Mouse (Mus musculus) intestine, embryonic 14.5 days (tissue): ENCODE data around the gene Avpr1b. TPM values are rescaled to one million over a fixed set of nuclear protein-coding genes. Genes with fewer than 3 reads are reported as not detected.
"Not testable (repeated sequence)": the region's sequence is repeated elsewhere in the genome, so short reads cannot be mapped to it uniquely, and the experiment has no call there.

ENCODE experiments used
- ATAC-seq: fragments of 200-750 bp; cut with Nextera tagmentation; replicated peaks from 2 replicates; pipeline ENCODE4 v1.8.0; 2017; ENCODE audit warnings: low read depth, moderate number of reproducible peaks, moderate TSS enrichment, moderate library complexity; ENCODE audit not compliant: low FRiP score, low TSS enrichment
- DNase-seq: peaks from one replicate; pipeline ENCODE4 v3.0.0-alpha.2; 2018; ENCODE audit warnings: low spot score
- H3K27ac ChIP-seq: fragments of 300-500 bp; sonication (generic); 2 replicates; pipeline ENCODE4 v1.5.1; 2014; ENCODE audit warnings: low read depth, mild to moderate bottlenecking, control low read depth
- H3K27me3 ChIP-seq: fragments of 300-500 bp; sonication (generic); replicated peaks from 2 replicates; pipeline ENCODE4 v1.6.1; 2014; ENCODE audit warnings: low read length, control low read depth; ENCODE audit not compliant: control insufficient read depth, insufficient read depth
- H3K36me3 ChIP-seq: fragments of 300-500 bp; sonication (generic); 2 replicates; pipeline ENCODE4 v1.6.1; 2014; ENCODE audit warnings: low read length, control low read depth; ENCODE audit not compliant: control insufficient read depth, insufficient read depth
- H3K4me1 ChIP-seq: fragments of 300-500 bp; sonication (generic); replicated peaks from 2 replicates; pipeline ENCODE4 v1.6.1; 2014; ENCODE audit warnings: low read length, control low read depth, mixed read lengths; ENCODE audit not compliant: control insufficient read depth, insufficient read depth
- H3K4me2 ChIP-seq: fragments of 300-500 bp; sonication (generic); 2 replicates; pipeline ENCODE4 v1.6.1; 2014; ENCODE audit warnings: low read length
- H3K4me3 ChIP-seq: fragments of 300-500 bp; sonication (generic); 2 replicates; pipeline ENCODE4 v1.5.1; 2014; ENCODE audit warnings: low read depth, low read length, control low read depth, mixed read lengths
- H3K9ac ChIP-seq: fragments of 300-500 bp; sonication (generic); 2 replicates; pipeline ENCODE4 v1.6.1; 2014; ENCODE audit warnings: mild to moderate bottlenecking, low read length
- H3K9me3 ChIP-seq: fragments of 300-500 bp; sonication (generic); 2 replicates; pipeline ENCODE4 v1.6.1; 2016; ENCODE audit warnings: low read length, control low read depth; ENCODE audit not compliant: control insufficient read depth
- WGBS: fragments of 180-500 bp; shearing (Covaris S2); extraction: QIAGEN DNeasy Blood & Tissue Kit; methylation state at CpG from one replicate; pipeline ENCODE4 v1.1.7; 2014; 5-methylcytosine and 5-hydroxymethylcytosine counted together
- polyA plus RNA-seq: library from polyadenylated mRNA; unstranded; fragments of >200 nt; fragmentation: Nextera tagmentation; extraction: Ambion mirVana; gene quantifications from 2 replicates; pipeline ENCODE4 v1.2.1, GENCODE M21; 2014

Gene Avpr1b
- polyA plus RNA-seq, 1 experiment from 2014 or later: not detected

DNA sequence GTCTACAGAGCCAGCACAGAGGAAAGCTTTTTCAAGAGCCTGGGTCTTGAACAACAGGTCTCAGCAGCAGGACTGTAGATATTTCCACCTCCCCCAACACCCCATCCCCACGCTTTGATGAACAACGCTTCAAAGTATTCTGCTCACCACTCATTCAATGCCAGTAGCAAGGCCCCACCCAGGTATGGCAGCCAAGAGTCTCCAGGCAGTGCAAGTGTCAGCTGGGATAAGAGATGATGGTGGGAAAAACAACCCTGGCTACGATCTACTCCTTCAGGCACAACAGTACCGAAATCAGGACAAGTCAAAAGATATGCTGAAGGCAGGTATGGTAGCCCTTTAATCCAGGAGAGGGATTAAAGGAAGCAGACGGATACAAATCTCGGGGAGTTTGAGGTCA, 27.2 kb downstream of the Avpr1b start:
- Histone ChIP-seq H3K4me1 (no peaks in the 10 kb centered on the region), H3K4me3 (no peak overlapping the region), H3K9me3 (no peaks in the 10 kb centered on the region), H3K4me2 (no peak overlapping the region), H3K27ac (no peak overlapping the region), H3K9ac (no peak overlapping the region), H3K36me3 (no peaks in the 10 kb centered on the region), H3K27me3 (no peaks in the 10 kb centered on the region)
- no peak for ATAC-seq
- WGBS: 90% methylated on average over 6 of the region's 6 CpGs
- DNase-seq: no peak

- H3K4me3 ChIP-seq, H3K4me2 ChIP-seq, H3K4me1 ChIP-seq, H3K27ac ChIP-seq, H3K9me3 ChIP-seq, H3K36me3 ChIP-seq, H3K9ac ChIP-seq, H3K27me3 ChIP-seq, ATAC-seq: not testable (repeated sequence)
- 56% methylated on average over 6 of the region's 6 CpGs for WGBS
- DNase-seq: peak; percentile 52
These were observed 33.2 kb downstream of the Avpr1b start for GRCm38 (mm10) chr1:131632216-131632615.

GRCm38 (mm10) chr1:131634495-131634894, 35.5 kb downstream of the Avpr1b start:
- DNase-seq (no peak), ATAC-seq (no peak)
- Histone ChIP-seq H3K36me3 (no peaks in the 10 kb centered on the region), H3K4me1 (no peaks in the 10 kb centered on the region), H3K4me2 (no peak overlapping the region), H3K9me3 (no peaks in the 10 kb centered on the region), H3K27me3 (no peaks in the 10 kb centered on the region), H3K9ac (no peak overlapping the region), H3K27ac (no peak overlapping the region), H3K4me3 (no peak overlapping the region)

DNA sequence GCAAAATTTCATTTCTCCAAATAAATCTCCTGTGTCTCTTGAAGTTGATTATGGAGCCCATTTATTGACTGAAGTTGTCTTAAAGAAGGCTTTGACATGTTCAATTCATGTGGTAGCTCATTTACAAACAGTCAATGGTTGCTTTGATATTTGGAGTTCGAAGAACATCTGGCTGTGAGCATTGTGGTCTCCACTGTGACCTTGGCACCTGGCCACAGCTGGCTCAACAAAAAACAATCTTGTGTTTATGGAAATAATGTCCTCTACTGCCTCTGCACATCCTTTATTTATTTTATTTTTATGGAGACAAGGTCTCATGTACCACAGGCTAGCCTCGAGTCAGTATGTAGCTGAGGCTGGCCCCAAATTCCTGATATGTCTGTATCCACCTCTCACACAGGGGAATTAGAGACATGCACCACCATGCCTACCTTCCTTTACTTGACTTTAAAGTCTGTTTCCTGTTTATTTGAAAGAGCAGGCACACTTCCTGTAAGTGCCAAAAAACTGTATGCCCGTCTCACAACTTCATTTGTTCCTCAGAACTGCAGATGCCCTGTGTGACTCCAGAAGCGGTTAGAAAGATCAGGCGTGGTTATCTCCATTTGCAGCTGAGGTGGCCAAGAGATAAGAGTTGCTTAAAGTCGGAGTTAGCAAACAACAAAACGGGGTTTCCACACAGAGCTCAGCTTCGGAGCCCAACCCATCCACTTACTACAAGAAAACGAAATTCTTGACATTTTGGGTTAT, 38.9 kb downstream of the Avpr1b start, which contains the start of gene Ctse:
Gene Ctse (plus strand): TSS at position 516 of the 750 bp plus-strand sequence.
- H3K4me1 ChIP-seq: no peaks in the 10 kb centered on the region
- H3K9ac ChIP-seq: no peak within 1 kb of the TSS
- ATAC-seq: no peak
- H3K4me2 ChIP-seq: no peak within 1 kb of the TSS
- no peaks in the 10 kb centered on the region for H3K27me3 ChIP-seq
- peak; percentile 45 for DNase-seq
- H3K36me3 ChIP-seq: no peaks in the 10 kb centered on the region
- H3K9me3 ChIP-seq: no peaks in the 10 kb centered on the region
- WGBS: 64% methylated on average over 9 of the region's 9 CpGs
- H3K27ac ChIP-seq: no peak within 1 kb of the TSS
- no peak within 1 kb of the TSS for H3K4me3 ChIP-seq

DNA sequence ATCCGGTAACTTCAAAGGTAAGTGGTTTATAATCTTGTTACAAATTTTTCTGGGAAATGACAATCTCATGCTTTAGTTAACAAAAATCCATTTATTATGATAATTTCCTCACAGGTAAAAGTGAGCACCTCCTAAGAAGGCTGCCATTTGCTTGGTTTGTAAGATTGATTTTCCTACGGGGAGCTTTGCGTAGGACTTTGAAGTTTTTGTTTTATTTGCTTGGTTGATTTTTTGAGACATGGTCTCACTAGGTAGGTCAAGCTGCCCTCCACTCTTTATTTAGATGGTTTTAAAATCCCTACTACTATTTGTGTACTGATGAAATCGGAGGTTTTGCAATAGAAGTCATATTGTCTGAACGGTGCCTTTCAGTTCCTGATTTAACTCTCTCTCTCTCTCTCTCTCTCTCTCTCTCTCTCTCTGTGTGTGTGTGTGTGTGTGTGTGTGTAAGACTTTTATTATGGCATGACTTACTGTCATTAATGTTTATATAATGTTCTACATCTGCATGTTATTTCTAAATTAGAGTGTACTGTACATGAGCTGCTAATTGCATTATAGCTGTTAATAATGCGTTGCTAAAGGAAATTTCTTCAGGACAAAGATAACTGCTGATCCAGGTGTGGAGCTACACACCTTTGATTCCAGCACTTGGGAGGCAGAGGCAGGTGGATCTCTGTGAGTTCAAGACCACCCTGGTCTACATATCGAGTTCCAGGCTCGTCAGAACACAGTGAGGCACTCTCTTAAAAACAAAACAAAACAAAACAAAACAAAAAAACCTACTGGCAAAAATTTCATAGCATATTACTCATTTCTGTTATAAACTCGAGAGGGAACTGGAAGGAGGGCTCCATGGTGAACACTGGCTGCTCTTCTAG, 39.7 kb downstream of the Avpr1b start:
- Histone ChIP-seq H3K36me3 (no peaks in the 10 kb centered on the region), H3K9ac (no peak overlapping the region), H3K4me1 (no peaks in the 10 kb centered on the region), H3K4me3 (no peak overlapping the region), H3K9me3 (no peaks in the 10 kb centered on the region), H3K27ac (no peak overlapping the region), H3K27me3 (no peaks in the 10 kb centered on the region), H3K4me2 (no peak overlapping the region)
- WGBS: 78% methylated on average over 9 of the region's 9 CpGs
- no peak for ATAC-seq
- peak; percentile 36 for DNase-seq

DNA sequence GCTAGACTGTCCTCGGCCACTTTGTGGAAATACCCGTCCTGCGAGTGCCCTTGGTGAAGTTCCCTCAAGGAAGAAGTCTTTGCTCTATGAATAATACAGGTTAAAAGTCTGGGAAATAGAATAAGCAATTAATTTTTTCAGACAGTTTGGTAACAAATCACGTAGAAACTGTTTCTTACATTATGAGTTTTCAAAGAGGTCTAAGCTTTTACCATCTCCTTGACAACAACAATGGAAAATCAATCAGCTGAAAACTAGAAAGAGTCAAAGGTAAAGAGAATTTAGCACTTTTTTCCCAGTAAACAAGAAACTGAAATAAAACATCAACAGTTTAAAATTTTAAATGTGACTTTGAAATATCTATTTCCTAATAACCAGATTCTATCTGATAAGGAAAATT, 41.0 kb downstream of the Avpr1b start:
- Histone ChIP-seq H3K9me3 (no peaks in the 10 kb centered on the region), H3K9ac (no peak overlapping the region), H3K27me3 (no peaks in the 10 kb centered on the region), H3K4me2 (no peak overlapping the region), H3K27ac (no peak overlapping the region), H3K36me3 (no peaks in the 10 kb centered on the region), H3K4me3 (no peak overlapping the region), H3K4me1 (no peaks in the 10 kb centered on the region)
- WGBS: 85% methylated on average over 4 of the region's 4 CpGs
- no peak for DNase-seq
- ATAC-seq: no peak

GRCm38 (mm10) chr1:131641565-131641964, 42.5 kb downstream of the Avpr1b start:
- Histone ChIP-seq H3K9me3 (no peaks in the 10 kb centered on the region), H3K4me3 (no peak overlapping the region), H3K9ac (no peak overlapping the region), H3K4me2 (no peak overlapping the region), H3K27me3 (no peaks in the 10 kb centered on the region), H3K36me3 (no peaks in the 10 kb centered on the region), H3K4me1 (no peaks in the 10 kb centered on the region), H3K27ac (no peak overlapping the region)
- WGBS: 92% methylated on average over 13 of the region's 13 CpGs
- DNase-seq: peak; percentile 24
- no peak for ATAC-seq

DNA sequence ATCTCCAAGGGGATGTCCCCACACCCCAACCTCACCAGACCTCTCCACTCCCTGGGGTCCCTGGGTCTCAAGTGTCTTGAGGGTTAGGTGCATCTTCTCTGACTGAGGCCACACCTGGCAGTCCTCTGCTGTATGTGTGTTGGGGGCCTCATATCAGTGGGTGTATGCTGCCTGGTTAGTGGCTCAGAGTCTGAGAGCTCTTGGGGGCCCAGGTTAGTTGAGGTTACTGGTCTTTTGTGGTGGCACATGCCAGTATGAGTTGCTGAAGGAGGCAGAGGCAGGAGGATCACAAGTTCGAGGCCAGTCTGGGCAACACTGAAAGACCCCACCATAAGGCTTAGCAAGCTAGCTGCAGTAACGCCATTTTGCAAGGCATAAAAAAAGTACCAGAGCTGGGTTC, 43.2 kb downstream of the Avpr1b start:
- 82% methylated on average over 2 of the region's 2 CpGs for WGBS
- Histone ChIP-seq H3K4me3 (no peak overlapping the region), H3K27ac (no peak overlapping the region), H3K4me1 (no peaks in the 10 kb centered on the region), H3K27me3 (no peaks in the 10 kb centered on the region), H3K36me3 (no peaks in the 10 kb centered on the region), H3K9ac (no peak overlapping the region), H3K9me3 (no peaks in the 10 kb centered on the region), H3K4me2 (no peak overlapping the region)
- DNase-seq (peak; percentile 33), ATAC-seq (no peak)
